Mouse (Mus musculus) spleen, adult 12 weeks (tissue): Measurements from ENCODE around the gene Bach2.

ENCODE experiments used
- DNase-seq: peaks from one replicate; pipeline ENCODE4 v3.0.0; 2022; ENCODE audit warnings: low spot score

Bach2 gene

DNA sequence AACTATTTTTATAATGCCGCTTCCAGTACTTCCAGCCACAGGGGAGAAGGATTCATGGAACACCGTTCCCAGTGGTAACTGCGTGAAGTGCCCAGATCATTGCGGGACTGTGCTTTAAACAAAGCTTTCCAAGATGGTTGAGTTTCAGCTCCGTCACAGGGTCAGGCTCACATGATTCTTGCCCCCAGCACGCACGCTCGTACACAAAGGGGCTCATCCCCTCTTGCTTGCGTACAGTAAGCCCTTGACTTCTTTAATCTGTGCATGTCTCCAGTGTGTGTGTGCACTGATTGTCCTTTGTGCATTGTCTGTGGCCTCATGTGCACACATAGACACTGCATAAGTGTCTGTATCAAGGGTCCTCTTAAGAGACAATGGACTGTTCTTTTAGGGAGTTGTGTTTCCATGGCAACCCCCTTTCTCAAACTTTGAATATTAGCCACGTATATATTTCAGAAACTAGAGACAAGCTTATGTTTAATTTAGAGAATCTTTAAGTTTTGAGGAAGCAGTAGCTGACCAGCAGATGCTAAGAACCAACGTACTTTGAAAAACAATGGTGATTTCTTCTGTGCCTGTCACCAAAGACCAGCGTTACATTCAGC lies 119.5 kb downstream of the Bach2 start:
- no peak for DNase-seq

DNA sequence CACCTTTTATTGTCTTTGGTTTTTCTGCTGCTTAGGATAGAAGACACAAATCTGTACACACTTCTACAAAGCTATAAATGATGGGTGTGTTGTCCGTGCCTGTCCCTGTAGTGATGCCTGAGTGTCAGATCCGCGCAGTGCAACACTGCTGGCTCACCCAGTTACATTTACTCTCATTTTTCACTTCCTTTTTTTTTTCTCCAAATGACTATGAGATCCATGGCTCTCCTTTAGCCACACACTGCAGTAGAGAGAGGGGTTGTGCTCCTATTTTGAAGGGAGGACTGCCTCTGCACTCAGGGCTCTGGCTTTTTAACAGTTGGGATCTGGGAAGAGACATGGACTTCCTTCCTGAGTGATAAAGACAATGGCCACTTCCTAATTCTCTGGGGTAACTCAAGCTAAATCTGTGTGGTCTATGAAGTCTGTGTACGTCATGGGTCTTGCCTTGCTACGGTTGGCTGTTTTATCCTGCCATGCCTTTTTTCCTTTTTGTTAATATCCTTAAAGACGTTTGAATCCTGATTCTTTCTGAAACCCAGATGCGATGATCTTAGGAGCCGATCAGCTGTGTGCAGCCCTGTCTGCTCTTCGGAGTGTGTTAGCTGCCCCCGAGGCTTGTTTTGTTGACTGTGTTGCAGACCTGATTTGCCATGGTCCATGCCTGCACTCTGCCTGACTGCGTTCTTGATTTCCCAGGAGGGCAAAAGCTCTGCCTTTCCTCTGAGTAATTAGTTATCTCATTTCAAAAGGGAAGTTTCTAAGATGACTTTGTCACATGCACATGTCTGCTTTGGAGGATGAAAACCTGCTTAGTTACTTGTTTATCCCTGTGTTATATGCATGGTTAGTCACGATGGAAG lies 120.2 kb downstream of the Bach2 start:
- DNase-seq: no peak

DNA sequence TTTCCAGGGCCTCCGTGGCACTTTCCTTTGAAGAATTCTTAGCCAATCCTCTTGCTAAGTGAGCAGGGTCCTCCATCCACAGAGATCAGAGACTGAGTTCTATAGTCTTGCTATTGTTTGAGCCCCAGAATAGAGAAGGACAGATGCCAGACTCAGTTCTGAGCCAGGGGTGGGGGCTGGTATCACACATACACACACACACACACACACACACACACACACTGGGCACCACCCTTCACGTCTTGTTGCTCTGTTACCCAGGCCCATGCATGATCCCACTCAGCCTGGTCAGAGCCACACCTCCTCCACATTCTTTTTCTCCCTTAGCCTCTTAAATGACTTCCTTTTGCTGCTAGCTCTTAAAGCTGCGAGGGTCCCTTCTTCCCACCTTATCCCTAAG lies 121.0 kb downstream of the Bach2 start:
- DNase-seq: no peak

- no peak for DNase-seq
Measured at GRCm38 (mm10) chr4:32360496-32360895, 121.9 kb downstream of the Bach2 start.

DNA sequence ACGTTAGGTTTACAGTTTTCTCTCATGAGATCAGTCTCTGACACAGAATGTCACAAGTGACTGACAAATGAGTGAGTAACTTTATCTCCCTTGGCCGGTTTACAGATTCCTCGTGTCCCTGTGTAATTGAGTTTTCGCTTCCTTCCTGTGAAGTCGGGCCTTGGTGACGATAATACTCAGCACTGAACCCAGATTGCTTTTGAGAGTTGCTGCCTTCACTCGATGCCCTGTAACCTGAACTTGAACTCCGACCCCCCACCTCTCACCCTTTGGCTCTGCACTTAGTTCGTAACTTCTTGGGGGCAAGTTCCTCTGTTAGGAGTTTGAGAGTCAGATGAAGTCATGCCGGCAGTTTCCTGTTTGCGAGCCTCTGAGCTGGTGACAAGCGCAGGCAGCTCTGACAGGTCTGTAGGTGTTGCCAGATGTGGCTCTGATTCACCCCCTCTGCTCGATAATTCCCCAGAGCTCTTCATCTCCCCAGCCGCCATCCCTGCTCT lies 124.9 kb downstream of the Bach2 start:
- DNase-seq: peak; percentile 31

- DNase-seq: no peak
Measured at GRCm38 (mm10) chr4:32365144-32365907, 126.7 kb downstream of the Bach2 start.

DNA sequence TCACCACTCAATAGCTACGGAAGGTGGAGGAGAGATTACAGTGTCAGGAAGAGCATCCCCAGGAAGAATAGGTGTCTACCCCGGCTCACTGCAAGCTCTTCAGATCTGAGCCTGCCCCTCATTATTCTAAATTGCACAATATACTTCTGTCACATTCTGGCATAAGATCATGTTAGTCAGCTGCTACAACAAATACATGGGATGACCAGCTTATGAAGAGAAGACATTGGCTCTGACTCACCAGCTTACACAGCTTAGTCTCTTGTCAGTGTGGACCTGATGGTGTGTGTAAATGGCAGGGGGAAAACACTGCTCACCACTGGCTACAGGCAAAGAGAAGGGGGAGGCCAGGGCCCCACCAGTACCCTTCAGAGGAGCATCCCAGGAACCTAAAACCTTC lies 127.6 kb downstream of the Bach2 start:
- no peak for DNase-seq

GRCm38 (mm10) chr4:32368345-32368744 lies 129.7 kb downstream of the Bach2 start:
- no peak for DNase-seq

- no peak for DNase-seq
Measured at GRCm38 (mm10) chr4:32373085-32373484, 134.5 kb downstream of the Bach2 start.

DNA sequence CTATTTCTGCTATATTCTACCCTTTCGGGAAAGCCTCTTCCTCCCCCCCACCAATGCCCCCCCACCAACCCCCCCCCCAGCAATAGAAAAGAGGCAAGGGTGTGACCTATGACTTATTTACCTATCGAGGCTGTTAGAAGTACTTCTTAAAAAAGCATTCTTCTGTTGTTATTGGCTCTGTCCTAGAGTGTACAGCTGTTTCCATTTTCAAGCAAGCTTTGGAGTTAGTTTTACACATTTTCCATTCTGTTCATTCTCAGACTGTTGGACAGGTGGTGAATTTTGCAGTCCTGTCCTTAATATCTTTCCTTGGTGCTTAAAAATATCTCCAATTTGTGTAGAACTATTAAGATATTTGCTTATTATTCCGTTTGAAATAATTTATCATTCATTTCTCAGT lies 134.9 kb downstream of the Bach2 start:
- DNase-seq: no peak

- DNase-seq: no peak
Measured at GRCm38 (mm10) chr4:32374751-32375582, 136.4 kb downstream of the Bach2 start.

- no peak for DNase-seq
Measured at GRCm38 (mm10) chr4:32375721-32376526, 137.3 kb downstream of the Bach2 start.

DNA sequence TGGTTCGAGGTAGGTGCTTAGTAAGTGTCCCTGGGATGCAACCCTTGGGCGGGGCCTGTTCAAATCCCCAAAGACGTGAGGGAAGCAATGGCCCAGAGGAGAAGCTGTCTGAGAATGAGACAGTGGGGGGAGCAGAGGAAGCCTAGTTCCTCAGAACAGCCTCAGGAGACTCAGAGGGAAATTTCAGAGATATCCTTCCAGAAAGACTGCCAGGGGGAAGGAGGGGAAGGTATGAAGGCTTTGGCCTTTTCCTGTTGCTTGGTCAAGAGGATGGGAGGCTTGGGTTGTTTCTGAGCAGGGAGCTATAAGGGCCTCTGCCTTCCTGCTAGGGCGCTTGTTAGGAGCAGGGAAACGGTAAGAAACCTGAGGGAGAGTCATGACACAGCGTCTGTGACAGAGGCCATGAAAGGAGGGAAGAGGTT lies 137.9 kb downstream of the Bach2 start:
- no peak for DNase-seq

DNA sequence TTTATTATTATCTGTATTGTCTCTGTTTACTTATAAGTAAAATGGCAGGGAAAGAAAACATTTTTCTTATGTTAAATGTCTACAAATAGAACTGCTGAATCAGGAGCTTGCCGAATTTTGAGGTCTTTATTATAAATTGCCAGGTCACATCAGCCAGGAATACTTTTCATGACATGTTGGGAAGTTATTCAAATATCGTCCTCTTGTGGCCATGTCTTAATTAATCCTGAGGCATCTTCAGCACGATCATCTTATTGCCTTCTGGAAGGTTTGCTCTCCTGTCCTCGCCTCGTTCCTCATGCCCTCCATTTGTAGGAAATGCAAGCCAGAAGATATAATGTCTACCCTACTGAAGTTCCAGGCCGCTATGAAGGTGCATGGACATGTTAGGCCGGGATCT lies 140.5 kb downstream of the Bach2 start:
- no peak for DNase-seq

- no peak for DNase-seq
Measured at GRCm38 (mm10) chr4:32381666-32382381, 143.2 kb downstream of the Bach2 start.

GRCm38 (mm10) chr4:32385121-32385520 lies 146.5 kb downstream of the Bach2 start:
- DNase-seq: no peak

DNA sequence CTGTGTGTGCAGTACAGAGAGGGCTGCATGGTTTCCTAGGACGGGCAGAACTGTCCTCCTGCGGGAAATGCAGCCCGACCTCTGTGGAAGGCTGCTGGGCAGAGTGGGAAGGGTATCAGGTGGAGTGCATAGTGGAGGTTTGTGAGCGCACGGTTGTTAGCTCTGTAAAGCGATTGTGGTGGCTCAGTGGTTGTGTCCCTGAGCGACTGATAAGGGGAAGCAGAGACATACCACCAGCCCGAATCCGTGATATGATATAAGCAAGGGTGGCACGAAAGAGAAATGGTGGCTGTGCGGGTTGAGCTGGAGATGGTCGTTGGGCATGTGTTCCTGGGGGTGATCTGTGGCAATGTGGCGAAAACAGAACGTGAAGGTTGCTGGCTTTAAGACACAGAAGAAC lies 147.0 kb downstream of the Bach2 start:
- DNase-seq: no peak

DNA sequence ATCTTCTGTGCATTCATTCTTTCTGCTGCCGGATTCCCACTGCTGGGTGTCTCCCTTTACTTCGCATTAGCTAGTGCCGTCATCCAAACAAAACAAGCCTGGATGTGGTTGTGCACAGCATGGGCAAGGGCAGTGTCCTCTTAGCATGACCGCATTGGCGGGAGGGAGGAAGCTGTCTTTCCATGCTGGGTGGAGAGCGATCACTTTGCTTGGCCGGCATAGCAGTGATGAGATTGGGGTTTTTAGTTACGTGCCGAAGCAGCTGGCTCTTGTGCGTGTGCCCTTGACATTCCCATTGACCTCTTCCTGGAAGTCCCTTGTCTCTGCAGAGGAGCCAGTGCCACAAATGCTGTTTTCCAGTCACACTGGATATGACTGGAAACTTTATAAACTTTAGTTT lies 147.7 kb downstream of the Bach2 start:
- DNase-seq: no peak

DNA sequence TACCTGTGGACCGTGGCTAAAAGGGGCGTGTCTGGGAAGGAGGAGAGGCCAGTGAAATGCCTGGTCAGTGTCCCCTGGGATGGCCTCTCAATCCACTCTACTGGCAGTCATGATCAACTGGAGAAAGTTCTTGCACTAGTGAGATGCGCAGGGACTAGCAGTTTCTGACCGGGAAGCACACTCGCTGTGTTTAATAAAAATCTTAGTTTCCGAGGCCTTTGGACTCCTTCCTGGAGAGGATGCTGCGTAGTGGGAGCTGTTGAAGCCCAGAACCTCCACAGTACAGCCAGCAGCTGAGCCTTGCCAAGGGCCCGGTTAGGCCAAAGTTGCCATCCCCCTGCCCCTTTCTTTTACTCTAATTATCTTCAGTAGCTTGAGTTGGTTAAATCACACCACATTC lies 148.3 kb downstream of the Bach2 start:
- no peak for DNase-seq
